Mouse (Mus musculus) kidney, embryonic 15.5 days (tissue): ENCODE results near the gene Hist2h2be. TPM values are rescaled to one million over a fixed set of nuclear protein-coding genes. Genes with fewer than 3 reads are reported as not detected.
"Not testable (repeated sequence)": the region's sequence is repeated elsewhere in the genome, so short reads cannot be mapped to it uniquely, and the experiment has no call there.

Experiments
- ATAC-seq: fragments of 200-750 bp; cut with Nextera tagmentation; replicated peaks from 2 replicates; pipeline ENCODE4 v1.8.0; 2017; ENCODE audit warnings: moderate TSS enrichment; ENCODE audit not compliant: low FRiP score
- H3K27ac ChIP-seq: fragments of 300-500 bp; sonication (generic); 2 replicates; pipeline ENCODE4 v1.5.1; 2015; ENCODE audit warnings: mild to moderate bottlenecking, inconsistent platforms
- H3K27me3 ChIP-seq: fragments of 300-500 bp; sonication (generic); 2 replicates; pipeline ENCODE4 v1.6.1; 2015; ENCODE audit warnings: inconsistent platforms
- H3K36me3 ChIP-seq: fragments of 300-500 bp; sonication (generic); 2 replicates; pipeline ENCODE4 v1.6.1; 2015; ENCODE audit warnings: inconsistent platforms
- H3K4me1 ChIP-seq: fragments of 300-500 bp; sonication (generic); 2 replicates; pipeline ENCODE4 v1.6.1; 2015; ENCODE audit warnings: inconsistent platforms
- H3K4me2 ChIP-seq: fragments of 300-500 bp; sonication (generic); 2 replicates; pipeline ENCODE4 v1.6.1; 2015; ENCODE audit warnings: moderate library complexity, mild to moderate bottlenecking, inconsistent platforms
- H3K4me3 ChIP-seq: fragments of 300-500 bp; sonication (generic); replicated peaks from 2 replicates; pipeline ENCODE4 v1.5.1; 2015; ENCODE audit warnings: mild to moderate bottlenecking, inconsistent platforms
- H3K9ac ChIP-seq: fragments of 300-500 bp; sonication (generic); 2 replicates; pipeline ENCODE4 v1.6.1; 2015; ENCODE audit warnings: mild to moderate bottlenecking, inconsistent platforms
- H3K9me3 ChIP-seq: fragments of 300-500 bp; sonication (generic); replicated peaks from 2 replicates; pipeline ENCODE4 v1.6.1; 2016; ENCODE audit warnings: inconsistent platforms
- WGBS: fragments of 180-500 bp; shearing (Covaris S2); methylation state at CpG from one replicate; pipeline ENCODE4 v1.1.7; 2015; ENCODE audit warnings: mixed read lengths; 5-methylcytosine and 5-hydroxymethylcytosine counted together
- polyA plus RNA-seq: library from polyadenylated mRNA; unstranded; fragments of >200 nt; fragmentation: Nextera tagmentation; extraction: Ambion mirVana; gene quantifications from 2 replicates; pipeline ENCODE4 v1.2.1, GENCODE M21; 2015

Gene Hist2h2be
- polyA plus RNA-seq, 1 experiment from 2014 or later, result 12.2 TPM

DNA sequence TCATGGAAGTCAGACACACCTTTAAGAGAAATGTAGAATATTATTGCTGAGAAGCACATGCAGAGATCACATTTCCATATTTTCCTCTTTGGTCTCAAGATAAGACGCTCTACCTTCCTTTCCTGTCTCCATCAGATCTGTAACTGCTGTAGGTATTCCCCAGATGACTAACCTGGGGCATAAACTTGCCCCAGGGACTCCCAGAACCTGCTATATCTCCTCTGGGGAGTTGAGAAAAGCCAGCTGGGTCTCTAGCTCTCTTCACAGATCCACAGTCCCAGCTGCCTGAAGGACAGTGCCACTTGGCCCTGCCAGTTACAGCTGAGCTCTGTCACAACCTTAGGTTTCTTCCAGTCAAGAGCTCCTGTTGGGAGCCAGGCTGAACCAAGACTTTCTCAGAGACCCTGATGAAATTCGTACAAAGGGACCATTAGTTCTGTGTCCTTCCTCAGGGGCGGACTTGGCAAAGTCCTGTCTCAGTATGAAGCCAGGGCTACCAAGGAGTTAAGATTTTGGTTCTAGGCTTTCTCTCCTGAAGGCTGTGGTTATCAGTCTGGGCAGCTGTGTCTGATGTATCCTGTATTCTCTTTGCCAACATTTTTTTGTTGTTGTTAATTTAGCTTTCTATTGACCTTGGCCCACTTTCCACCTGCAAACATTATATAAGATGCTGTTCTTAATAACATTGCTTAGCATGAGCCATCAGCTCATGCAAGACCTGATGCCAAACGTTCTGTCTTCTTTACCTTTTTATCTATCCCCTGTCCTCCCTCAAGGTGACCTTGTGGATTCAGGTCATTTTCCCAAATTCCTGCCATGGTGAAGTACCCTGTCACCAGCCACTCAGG, 10.2 kb downstream of the Hist2h2be start:
- 80% methylated on average over 4 of the region's 4 CpGs for WGBS
- no peaks in the 10 kb centered on the region for H3K27me3 ChIP-seq
- no peak for ATAC-seq

DNA sequence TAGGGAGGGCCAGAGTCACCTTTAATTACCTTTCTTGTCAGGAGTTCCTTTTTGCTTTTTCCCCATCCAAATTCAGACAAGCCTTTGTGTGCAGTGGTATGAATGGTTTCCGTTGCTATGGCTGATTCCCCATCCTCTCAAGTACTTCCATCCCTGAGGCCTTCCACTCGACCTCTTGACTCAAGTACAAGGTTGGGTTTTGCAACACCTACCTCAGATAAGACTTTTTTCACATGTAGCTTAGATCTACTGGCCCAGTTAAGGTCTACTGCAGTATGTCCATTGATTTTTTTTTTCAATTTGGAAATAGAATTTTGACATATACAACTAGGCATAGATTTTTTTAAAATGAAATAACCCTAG, 10.8 kb downstream of the Hist2h2be start:
- Histone ChIP-seq H3K27ac (no peak overlapping the region), H3K9ac (no peak overlapping the region), H3K9me3 (no peaks in the 10 kb centered on the region), H3K36me3 (no peaks in the 10 kb centered on the region), H3K4me1 (peaks cover 19% of the 10 kb centered on the region), H3K4me2 (no peak overlapping the region), H3K4me3 (no peak overlapping the region), H3K27me3 (no peaks in the 10 kb centered on the region)
- WGBS, result 77% methylated on average over 2 of the region's 2 CpGs
- no peak for ATAC-seq

More for the DNA sequence above, 10.2 kb downstream of the Hist2h2be start:
- Histone ChIP-seq H3K4me1 (peaks cover 17% of the 10 kb centered on the region), H3K27ac (no peak overlapping the region), H3K9me3 (no peaks in the 10 kb centered on the region), H3K4me2 (no peak overlapping the region), H3K36me3 (no peaks in the 10 kb centered on the region), H3K4me3 (no peak overlapping the region), H3K9ac (no peak overlapping the region)

DNA sequence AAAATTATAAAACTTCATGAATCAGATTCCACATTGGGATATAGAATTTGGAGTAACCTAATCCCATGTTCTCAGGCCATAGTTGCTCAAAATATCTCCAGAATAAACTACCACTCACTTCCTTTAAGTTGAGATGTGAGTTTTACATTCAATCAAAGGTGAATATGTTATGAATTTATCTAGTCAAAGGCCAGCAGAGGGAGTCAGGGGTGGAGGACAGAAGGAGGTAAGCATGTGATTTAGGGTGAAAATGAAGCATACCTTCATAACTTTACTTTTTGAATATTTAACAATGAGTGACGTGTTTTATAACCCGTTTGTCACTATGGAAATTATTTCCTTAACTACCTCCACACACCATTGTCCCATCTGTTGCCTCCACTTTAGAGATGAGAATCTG, 14.0 kb downstream of the Hist2h2be start:
- H3K9ac ChIP-seq, result no peak overlapping the region
- H3K27ac ChIP-seq, result no peak overlapping the region
- H3K9me3 ChIP-seq, result no peaks in the 10 kb centered on the region
- no peak for ATAC-seq
- WGBS, result 88% methylated on average over 2 of the region's 2 CpGs
- no peak overlapping the region for H3K4me2 ChIP-seq
- H3K4me1 ChIP-seq, result peaks cover 24% of the 10 kb centered on the region
- H3K27me3 ChIP-seq, result no peaks in the 10 kb centered on the region
- no peaks in the 10 kb centered on the region for H3K36me3 ChIP-seq
- H3K4me3 ChIP-seq, result no peak overlapping the region

DNA sequence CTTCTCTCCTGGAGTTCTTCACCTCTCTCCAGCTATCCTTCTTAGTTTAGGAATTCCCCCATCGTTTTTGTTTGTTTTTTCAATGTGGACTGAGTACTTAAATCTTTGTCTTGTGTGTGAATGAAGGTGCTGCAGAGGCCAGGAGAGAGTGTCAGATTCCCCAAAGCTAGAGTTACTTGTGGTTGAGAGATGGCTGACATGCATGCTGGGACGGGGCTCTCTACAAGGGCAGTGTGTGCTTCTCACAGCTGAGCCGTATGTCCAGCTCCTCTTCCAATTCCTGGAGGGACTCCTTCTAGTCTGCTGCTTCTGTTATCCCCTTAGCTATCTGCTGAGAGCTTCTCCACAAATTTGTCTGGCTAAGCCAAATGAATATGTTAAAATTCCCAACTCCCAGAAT, 14.9 kb downstream of the Hist2h2be start:
- 39% methylated on average over 3 of the region's 3 CpGs for WGBS
- no peak for ATAC-seq
- Histone ChIP-seq H3K27ac (peak overlapping the region; percentile 91; the same call in 1 of the 2 replicates), H3K4me2 (peak overlapping the region; percentile 56; the same call in 1 of the 2 replicates), H3K4me1 (peaks cover 26% of the 10 kb centered on the region), H3K9ac (no peak overlapping the region), H3K27me3 (no peaks in the 10 kb centered on the region), H3K9me3 (no peaks in the 10 kb centered on the region), H3K4me3 (no peak overlapping the region), H3K36me3 (no peaks in the 10 kb centered on the region)

DNA sequence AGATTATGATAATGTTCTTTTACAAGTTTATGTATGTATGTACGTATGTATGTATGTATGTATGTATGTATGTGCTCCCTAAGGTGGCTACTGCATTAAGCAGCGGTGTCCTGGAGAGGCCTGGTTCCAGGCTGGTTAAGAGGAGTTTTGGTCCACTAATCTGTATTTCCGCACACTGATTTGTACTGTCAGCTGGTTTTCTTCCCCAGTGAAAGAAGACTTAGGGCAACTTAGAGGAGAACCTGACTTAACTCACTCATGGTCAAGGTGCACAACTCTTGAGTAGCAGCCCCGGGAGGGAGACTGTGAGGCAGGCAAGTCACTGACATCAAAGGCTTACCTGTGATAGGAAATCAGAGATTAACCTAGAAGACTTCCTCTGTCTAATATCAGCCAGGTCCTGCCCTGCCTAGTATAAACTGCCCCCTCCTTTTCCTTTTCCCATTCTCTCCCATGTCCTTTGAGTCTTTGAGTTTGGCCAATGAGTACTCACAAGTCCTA, 16.0 kb downstream of the Hist2h2be start:
- 69% methylated on average over 4 of the region's 4 CpGs for WGBS
- Histone ChIP-seq H3K4me3 (peak overlapping the region; percentile 53), H3K9me3 (no peaks in the 10 kb centered on the region), H3K9ac (peak overlapping the region; percentile 67), H3K36me3 (no peaks in the 10 kb centered on the region), H3K27ac (peak overlapping the region; percentile 91), H3K27me3 (no peaks in the 10 kb centered on the region), H3K4me1 (peaks cover 27% of the 10 kb centered on the region), H3K4me2 (peak overlapping the region; percentile 56)
- no peak for ATAC-seq

DNA sequence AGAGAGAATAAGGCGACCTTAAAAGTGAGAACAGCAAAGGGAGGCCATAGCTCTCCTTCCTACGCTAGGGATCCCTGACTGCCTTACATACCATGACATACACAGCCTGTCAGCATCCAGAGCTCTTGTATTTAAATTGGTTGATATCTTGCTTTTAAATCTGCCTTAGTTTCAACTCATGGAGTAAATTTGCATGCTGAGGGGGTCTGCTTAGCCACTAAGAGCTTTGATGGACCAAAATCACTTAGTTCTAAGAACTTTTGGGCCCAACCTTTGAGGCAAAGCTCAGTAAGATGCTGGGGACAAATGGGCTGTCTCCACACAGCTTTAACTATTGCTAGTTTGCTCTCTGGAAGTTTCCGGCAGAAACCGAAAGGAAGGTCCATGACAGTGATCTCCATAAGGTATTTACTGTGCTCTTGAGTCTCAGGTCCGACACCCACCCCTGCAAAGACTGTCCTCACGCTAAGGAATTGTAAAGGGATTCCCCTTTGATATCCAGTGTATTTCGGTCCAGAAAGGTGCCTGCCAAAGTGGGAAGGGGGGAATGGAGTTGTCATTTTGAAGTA, 16.5 kb downstream of the Hist2h2be start:
- H3K36me3 ChIP-seq, result no peaks in the 10 kb centered on the region
- H3K27ac ChIP-seq, result peak overlapping the region; percentile 91
- H3K9me3 ChIP-seq, result no peaks in the 10 kb centered on the region
- peak overlapping the region; percentile 53 for H3K4me3 ChIP-seq
- 16% methylated on average over 7 of the region's 7 CpGs for WGBS
- H3K9ac ChIP-seq, result peak overlapping the region; percentile 67
- H3K27me3 ChIP-seq, result no peaks in the 10 kb centered on the region
- ATAC-seq, result no peak
- peaks cover 27% of the 10 kb centered on the region for H3K4me1 ChIP-seq
- H3K4me2 ChIP-seq, result peak overlapping the region; percentile 56

DNA sequence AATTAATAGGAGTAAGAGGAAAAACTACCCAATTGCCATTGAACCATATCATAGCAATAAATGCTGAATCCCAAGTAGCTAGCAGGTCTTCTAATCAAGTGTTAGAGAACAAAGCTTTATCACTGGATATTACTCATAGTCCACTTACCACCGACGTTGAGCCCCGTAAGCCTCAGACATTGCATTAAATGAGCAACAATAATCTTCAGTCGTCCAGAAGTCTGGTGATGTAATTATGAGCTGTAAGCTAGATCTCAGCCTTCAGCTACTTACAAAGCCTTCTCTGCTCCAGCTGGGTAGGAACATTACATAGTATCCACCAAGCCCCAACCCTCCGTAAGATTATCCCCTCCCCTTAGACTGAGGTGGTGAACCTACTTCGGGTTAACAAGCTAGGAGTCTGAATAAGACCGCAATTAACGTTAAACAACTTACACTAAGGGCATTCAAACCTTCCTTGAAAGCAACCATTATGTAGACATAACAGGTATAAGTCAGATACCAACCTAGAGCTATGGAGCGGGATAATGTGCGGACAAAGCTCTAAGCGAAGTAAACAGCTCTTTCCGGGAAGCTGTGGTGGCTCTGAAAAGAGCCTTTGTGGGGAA, 17.1 kb downstream of the Hist2h2be start:
- Histone ChIP-seq H3K4me3 (peak overlapping the region; percentile 53), H3K9ac (peak overlapping the region; percentile 67), H3K4me2 (peak overlapping the region; percentile 56), H3K4me1 (peaks cover 27% of the 10 kb centered on the region), H3K9me3 (no peaks in the 10 kb centered on the region), H3K27ac (peak overlapping the region; percentile 91), H3K27me3 (no peaks in the 10 kb centered on the region), H3K36me3 (no peaks in the 10 kb centered on the region)
- ATAC-seq, result no peak
- WGBS, result 0% methylated on average over 12 of the region's 12 CpGs

DNA sequence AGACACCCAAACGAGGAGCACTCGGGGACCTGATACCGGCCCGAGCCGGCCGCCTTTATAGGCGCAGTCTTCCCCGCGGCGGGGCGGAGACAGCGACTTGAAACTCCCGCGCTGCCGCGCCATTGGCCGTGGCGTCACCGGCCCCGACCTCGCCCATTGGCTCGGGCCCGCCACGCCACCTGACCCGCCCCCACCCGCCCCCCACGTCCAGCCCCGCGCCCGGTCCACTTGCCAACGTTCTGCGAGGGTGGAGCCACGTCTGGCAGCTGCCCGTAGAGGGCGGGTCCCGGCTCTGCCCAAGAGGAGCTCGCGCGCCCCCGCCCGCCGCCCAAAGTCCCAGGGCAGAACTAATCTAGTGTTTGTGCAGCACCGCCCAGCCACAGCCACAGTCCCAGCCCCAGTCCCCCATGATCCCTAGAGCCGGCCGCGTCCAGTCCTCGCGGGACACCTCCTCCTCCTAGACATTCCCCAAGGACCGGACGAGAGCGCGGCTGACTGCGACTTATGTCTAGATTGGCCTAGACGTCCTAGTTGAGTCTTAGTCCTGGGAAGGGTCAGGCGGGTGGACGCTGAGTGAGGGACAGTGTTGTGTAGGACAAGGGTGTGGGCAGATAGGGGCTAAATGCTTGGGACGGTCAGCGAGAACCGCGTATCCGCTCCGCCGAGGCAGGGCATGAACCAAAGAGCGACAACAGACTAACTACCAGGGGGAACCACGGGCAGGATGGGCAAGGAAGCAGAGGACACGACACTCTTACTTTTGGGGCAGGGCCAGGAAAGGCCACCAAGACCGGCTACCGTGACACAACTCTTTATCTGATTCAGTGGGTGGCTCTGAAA, 18.3 kb downstream of the Hist2h2be start, which contains the start of gene Hist2h3c2:
Gene Hist2h3c2, minus strand, starts transcription at position 174 of the 840 bp plus-strand sequence.
- H3K4me3 ChIP-seq, result peak within 1 kb of the TSS; percentile 53
- H3K27me3 ChIP-seq, H3K9me3 ChIP-seq, H3K36me3 ChIP-seq: not testable (repeated sequence)
- peak within 1 kb of the TSS; percentile 91 for H3K27ac ChIP-seq
- H3K4me2 ChIP-seq, result peak within 1 kb of the TSS; percentile 56
- peak within 1 kb of the TSS; percentile 67 for H3K9ac ChIP-seq
- peaks cover 37% of the 10 kb centered on the region for H3K4me1 ChIP-seq
- 0% methylated on average over 26 of the region's 68 CpGs for WGBS
- peak; percentile 94 for ATAC-seq

DNA sequence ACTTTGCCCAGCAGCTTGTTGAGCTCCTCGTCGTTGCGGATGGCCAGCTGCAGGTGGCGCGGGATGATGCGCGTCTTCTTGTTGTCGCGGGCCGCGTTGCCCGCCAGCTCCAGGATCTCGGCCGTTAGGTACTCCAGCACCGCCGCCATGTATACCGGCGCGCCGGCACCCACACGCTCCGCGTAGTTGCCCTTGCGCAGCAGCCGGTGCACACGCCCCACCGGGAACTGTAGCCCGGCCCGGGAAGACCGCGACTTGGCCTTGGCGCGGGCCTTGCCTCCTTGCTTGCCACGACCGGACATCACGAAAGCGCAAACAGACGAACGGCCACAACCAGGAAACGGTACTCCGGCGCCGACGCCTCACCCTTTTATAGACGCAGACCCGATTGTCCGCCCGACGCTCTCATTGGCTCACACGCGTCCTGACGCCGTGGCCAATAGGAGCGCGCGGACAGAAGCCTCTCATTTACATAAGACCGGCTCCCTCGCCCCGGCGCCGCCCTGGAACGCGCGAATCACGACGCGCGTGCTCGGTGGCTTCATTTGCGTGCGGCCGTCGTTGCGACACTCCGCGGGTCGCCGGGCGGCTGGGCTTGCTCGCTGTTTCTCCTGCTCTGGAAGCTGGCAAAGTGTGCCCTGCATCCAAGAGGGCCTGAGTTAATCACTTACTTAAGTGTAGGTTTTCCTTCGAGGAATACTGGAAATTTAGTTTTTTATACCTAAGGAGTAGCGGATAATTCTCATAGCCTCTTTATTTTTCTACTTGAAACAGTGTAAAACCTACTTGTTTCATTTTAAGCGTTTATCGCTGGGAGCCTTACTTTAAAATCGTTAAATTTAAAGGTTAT, 19.3 kb downstream of the Hist2h2be start, which contains the start of gene Hist2h2aa2:
Gene Hist2h2aa2, minus strand, starts transcription at position 328 of the 850 bp plus-strand sequence.
- peak; percentile 89 for ATAC-seq
- Histone ChIP-seq H3K27ac (peak within 1 kb of the TSS; percentile 91), H3K4me3 (peak within 1 kb of the TSS; percentile 37), H3K4me1 (peaks cover 43% of the 10 kb centered on the region), H3K4me2 (peak within 1 kb of the TSS; percentile 49), H3K9ac (peak within 1 kb of the TSS; percentile 40)
- not testable (repeated sequence) for H3K9me3 ChIP-seq, H3K36me3 ChIP-seq, H3K27me3 ChIP-seq
- 5% methylated on average over 31 of the region's 85 CpGs for WGBS

DNA sequence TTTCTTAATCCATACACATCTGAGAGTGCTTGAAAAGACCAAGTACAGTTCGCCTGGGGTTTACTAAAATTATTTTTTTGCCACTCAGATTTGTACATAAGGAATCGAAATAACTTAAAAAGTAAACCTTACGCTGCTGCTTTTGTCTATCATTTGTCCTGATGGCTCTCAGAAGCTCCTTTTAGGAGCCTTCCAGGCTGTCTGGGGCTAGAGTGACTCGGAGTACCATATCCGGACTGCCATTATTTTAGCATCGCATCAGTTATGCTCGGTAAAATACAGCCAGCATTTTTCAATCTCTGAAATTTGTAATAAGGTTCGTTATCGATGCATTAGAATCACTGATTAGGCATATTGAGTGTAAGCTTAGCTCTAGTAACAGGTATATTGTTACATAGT, 19.9 kb downstream of the Hist2h2be start:
- Histone ChIP-seq H3K9me3 (no peaks in the 10 kb centered on the region), H3K4me3 (peak overlapping the region; percentile 22), H3K4me1 (peaks cover 43% of the 10 kb centered on the region), H3K36me3 (no peaks in the 10 kb centered on the region), H3K9ac (peak overlapping the region; percentile 40), H3K27me3 (no peaks in the 10 kb centered on the region), H3K27ac (peak overlapping the region; percentile 91), H3K4me2 (peak overlapping the region; percentile 49)
- WGBS, result 78% methylated on average over 9 of the region's 9 CpGs
- no peak for ATAC-seq
